Mouse (Mus musculus): Measurements from ENCODE around the gene Ak1.

Ak1 gene

GRCm38 (mm10) chr2:32601417-32602065 is 20.0 kb upstream of the Ak1 start:
- no peak for DNase-seq (ENCODE audit: low spot score)

- peak; percentile 87 for DNase-seq (ENCODE audit: low spot score)
Observed at GRCm38 (mm10) chr2:32602600-32603054, 18.9 kb upstream of the Ak1 start.

GRCm38 (mm10) chr2:32604631-32605030 is 16.9 kb upstream of the Ak1 start:
- no peak for DNase-seq (ENCODE audit: low spot score)

GRCm38 (mm10) chr2:32606161-32607142 is 15.1 kb upstream of the Ak1 start:
- DNase-seq (ENCODE audit: low spot score), result peak; percentile 78

- DNase-seq (ENCODE audit: low spot score), result no peak
Observed at GRCm38 (mm10) chr2:32607262-32607947, 14.2 kb upstream of the Ak1 start.

- peak; percentile 53 for DNase-seq (ENCODE audit: low spot score)
Observed at GRCm38 (mm10) chr2:32608141-32608777, 13.3 kb upstream of the Ak1 start.

GRCm38 (mm10) chr2:32608778-32609435 is 12.7 kb upstream of the Ak1 start:
- DNase-seq (ENCODE audit: low spot score), result no peak

- no peak for DNase-seq (ENCODE audit: low spot score)
Observed at GRCm38 (mm10) chr2:32610610-32611229, 10.8 kb upstream of the Ak1 start.

- DNase-seq (ENCODE audit: low spot score), result no peak
Observed at GRCm38 (mm10) chr2:32612274-32612673, 9.3 kb upstream of the Ak1 start.

GRCm38 (mm10) chr2:32617109-32617508 is 4.4 kb upstream of the Ak1 start:
- no peak for DNase-seq (ENCODE audit: low spot score)

GRCm38 (mm10) chr2:32617601-32618000 is 4.0 kb upstream of the Ak1 start:
- no peak for DNase-seq (ENCODE audit: low spot score)

- DNase-seq (ENCODE audit: low spot score), result no peak
Observed at GRCm38 (mm10) chr2:32618051-32618450, 3.5 kb upstream of the Ak1 start.

- no peak for DNase-seq (ENCODE audit: low spot score)
Observed at GRCm38 (mm10) chr2:32620682-32621516, 659 bp upstream of the Ak1 start.

- DNase-seq (ENCODE audit: low spot score), result no peak
Observed at GRCm38 (mm10) chr2:32624111-32624748, 2.7 kb downstream of the Ak1 start.

- DNase-seq (ENCODE audit: low spot score), result peak; percentile 50
Observed at GRCm38 (mm10) chr2:32625212-32625872, 3.8 kb downstream of the Ak1 start.

- no peak for DNase-seq (ENCODE audit: low spot score)
Observed at GRCm38 (mm10) chr2:32625873-32626694, 4.5 kb downstream of the Ak1 start.

- no peak for DNase-seq (ENCODE audit: low spot score)
Observed at GRCm38 (mm10) chr2:32627266-32628043, 5.9 kb downstream of the Ak1 start.
